In genomic region chr13:107984186-107984585, GRCm38 (mm10) we compare ENCODE assay signal across 33 mouse cellular contexts.
"Had no signal": no experiment of that assay in that cellular context is flagged by ENCODE, and none has a peak within 500 bp of the region (broad histone marks: within the 10 kb centered on the region; RNA-seq: fewer than 3 reads in every experiment).

No protein-coding gene starts in this region.

- H3K4me3 ChIP-seq: heart, embryonic 10.5 days; heart, embryonic 12.5 days; heart, embryonic 13.5 days; heart, embryonic 15.5 days; hindbrain, embryonic 10.5 days; hindbrain, embryonic 12.5 days; hindbrain, embryonic 13.5 days; hindbrain, embryonic 15.5 days; intestine, embryonic 15.5 days; kidney, embryonic 15.5 days; layer of hippocampus, adult 2 months had no signal

- H3K27me3 ChIP-seq: heart, embryonic 12.5 days; heart, embryonic 13.5 days; heart, embryonic 15.5 days; hindbrain, embryonic 12.5 days; hindbrain, embryonic 13.5 days; hindbrain, embryonic 15.5 days; intestine, embryonic 15.5 days; kidney, embryonic 15.5 days had no signal

- H3K36me3 ChIP-seq: heart, embryonic 10.5 days; heart, embryonic 12.5 days; heart, embryonic 13.5 days; heart, embryonic 15.5 days; hindbrain, embryonic 10.5 days; hindbrain, embryonic 12.5 days; hindbrain, embryonic 13.5 days; hindbrain, embryonic 15.5 days; intestine, embryonic 15.5 days; kidney, embryonic 15.5 days had no signal

- H3K9ac ChIP-seq: heart, embryonic 12.5 days; heart, embryonic 13.5 days; heart, embryonic 15.5 days; hindbrain, embryonic 12.5 days; hindbrain, embryonic 13.5 days; hindbrain, embryonic 14.5 days; hindbrain, embryonic 15.5 days; intestine, embryonic 15.5 days; kidney, embryonic 15.5 days had no signal

- H3K4me2 ChIP-seq: heart, embryonic 11.5 days; heart, embryonic 12.5 days; heart, embryonic 13.5 days; heart, embryonic 15.5 days; hindbrain, embryonic 12.5 days; hindbrain, embryonic 13.5 days; hindbrain, embryonic 14.5 days; hindbrain, embryonic 15.5 days; intestine, embryonic 15.5 days; kidney, embryonic 15.5 days had no signal

- H3K27ac ChIP-seq: heart, embryonic 10.5 days; heart, embryonic 13.5 days; heart, embryonic 15.5 days; hindbrain, embryonic 10.5 days; hindbrain, embryonic 12.5 days; hindbrain, embryonic 13.5 days; hindbrain, embryonic 14.5 days; hindbrain, embryonic 15.5 days; hindbrain, postnatal 0 days; intestine, embryonic 15.5 days; kidney, embryonic 15.5 days; kidney, postnatal 0 days; layer of hippocampus, adult 2 months had no signal

- H3K9me3 ChIP-seq: heart, embryonic 10.5 days; heart, embryonic 13.5 days; heart, embryonic 15.5 days; hindbrain, embryonic 10.5 days; hindbrain, embryonic 12.5 days; hindbrain, embryonic 13.5 days; hindbrain, embryonic 15.5 days; intestine, embryonic 15.5 days; kidney, embryonic 15.5 days had no signal

- DNase-seq: heart, postnatal 10 days; heart, postnatal 14 days; heart, postnatal 36 days; heart, postnatal 4 days; kidney, adult 11 months; kidney, adult 18-20 months; kidney, adult 2 months; kidney, adult 8-10 months; kidney, adult 9 months; kidney, postnatal 10 days; kidney, postnatal 14 days; kidney, postnatal 25 days; kidney, postnatal 36 days; kidney, postnatal 4 days; layer of hippocampus, adult 9-11 months; layer of hippocampus, postnatal 36 days had no signal

- H3K4me1 ChIP-seq: heart, embryonic 10.5 days; heart, embryonic 12.5 days; heart, embryonic 13.5 days; heart, embryonic 15.5 days; hindbrain, embryonic 10.5 days; hindbrain, embryonic 12.5 days; hindbrain, embryonic 13.5 days; hindbrain, embryonic 15.5 days; intestine, embryonic 15.5 days; kidney, embryonic 15.5 days had no signal

- ATAC-seq: hindbrain, embryonic 16.5 days; hindbrain, postnatal 0 days; inflammation-experienced regulatory T-cells, adult 6 months had no signal
